Mouse (Mus musculus) C2C12 (cell line): ENCODE data around the gene Gm20388.

ENCODE experiments used
- CTCF ChIP-seq: IDR thresholded peaks from one replicate; pipeline ENCODE4 v1.5.1; 2011; ENCODE audit not compliant: control insufficient read depth, insufficient read depth, insufficient read length
- MYOG ChIP-seq: IDR thresholded peaks from one replicate; pipeline ENCODE4 v1.6.1; 2011; ENCODE audit not compliant: control insufficient read depth, insufficient read length; ENCODE audit errors: extremely low read depth
- USF1 ChIP-seq: IDR thresholded peaks from one replicate; pipeline ENCODE4 v1.6.1; 2011; ENCODE audit warnings: low read depth, mild to moderate bottlenecking, control low read depth, moderate library complexity

GRCm38 (mm10) chr8:120487377-120487728 lies 576.7 kb downstream of the Gm20388 start:
- TF ChIP-seq CTCF: no peak
- no peak for TF ChIP-seq USF1
- no peak for TF ChIP-seq MYOG
